Mouse (Mus musculus) neutrophil, adult 5-6 weeks (primary cell): ENCODE measurements around the gene Thra. TPM values are rescaled to one million over a fixed set of nuclear protein-coding genes. Genes with fewer than 3 reads are reported as not detected.

Experiments used
- ATAC-seq: fragments of 151-379, 151-347 bp; 2 replicates; pipeline ENCODE4 v1.8.0; 2017; ENCODE audit warnings: mild to moderate bottlenecking, moderate TSS enrichment; ENCODE audit not compliant: insufficient number of reproducible peaks, poor library complexity, low FRiP score, severe bottlenecking; ENCODE audit errors: extremely low read depth
- total RNA-seq: library from RNA; stranded (forward); fragments of 200-1000 nt; gene quantifications from 2 replicates; pipeline ENCODE4 v1.2.3, GENCODE M21; 2017

Thra gene
- 7.9 and 8.7 TPM in 2 replicates for total RNA-seq

DNA sequence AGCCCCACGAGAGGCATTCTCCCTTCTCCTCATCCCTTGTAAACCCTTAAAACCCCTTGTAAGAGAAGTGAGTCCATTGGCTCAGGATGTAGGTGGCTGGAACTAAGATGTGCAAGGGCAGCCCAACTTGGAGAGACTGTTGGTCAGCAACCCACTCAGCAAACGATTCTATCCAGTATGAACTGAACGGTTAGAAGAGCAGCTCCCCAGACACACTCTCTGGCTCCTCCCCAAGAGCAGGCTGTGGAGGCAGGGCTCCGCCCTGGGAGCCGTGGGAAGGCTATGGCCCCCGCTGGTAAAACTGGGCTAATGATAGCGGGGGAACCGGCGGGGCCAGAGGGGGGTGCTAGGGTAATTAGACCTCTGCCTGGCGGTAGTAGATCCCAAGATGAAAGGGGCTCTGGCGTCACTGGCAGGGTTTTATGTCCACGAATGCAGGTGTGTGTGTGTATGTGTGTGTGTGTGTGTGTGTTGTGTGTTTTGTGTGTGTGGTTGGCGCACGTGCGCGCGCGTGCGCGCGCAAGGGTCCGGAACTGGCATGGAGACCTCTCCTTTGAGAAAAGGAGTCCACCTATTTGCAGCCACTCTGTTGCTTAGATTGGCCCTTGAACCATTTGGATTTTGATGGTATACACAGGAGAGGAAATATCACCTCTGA is at the start of gene Thra:
Thra (plus strand) TSS at position 246 of the 658 bp plus-strand sequence.
- ATAC-seq, result no peak

DNA sequence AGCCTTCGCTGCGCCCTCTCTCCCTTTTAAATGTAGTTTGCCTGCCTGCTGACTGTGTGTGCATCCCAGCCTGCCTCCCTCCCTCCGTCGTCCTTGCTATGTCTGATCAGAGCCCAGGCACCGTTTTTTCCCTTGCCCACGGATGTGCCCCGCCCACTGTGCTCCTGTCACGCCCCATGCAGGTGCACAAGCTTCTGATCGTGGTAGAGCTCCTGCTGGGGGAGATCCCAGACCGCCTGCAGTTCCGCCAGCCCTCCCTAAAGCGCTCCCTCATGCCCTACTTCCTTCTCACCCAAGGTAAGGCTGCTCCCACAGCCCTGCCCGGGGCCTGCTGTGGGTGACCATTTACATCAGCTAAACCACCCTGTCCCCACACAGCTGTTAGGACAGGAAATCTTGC is 47.2 kb upstream of the Thra start:
- ATAC-seq, result no peak

DNA sequence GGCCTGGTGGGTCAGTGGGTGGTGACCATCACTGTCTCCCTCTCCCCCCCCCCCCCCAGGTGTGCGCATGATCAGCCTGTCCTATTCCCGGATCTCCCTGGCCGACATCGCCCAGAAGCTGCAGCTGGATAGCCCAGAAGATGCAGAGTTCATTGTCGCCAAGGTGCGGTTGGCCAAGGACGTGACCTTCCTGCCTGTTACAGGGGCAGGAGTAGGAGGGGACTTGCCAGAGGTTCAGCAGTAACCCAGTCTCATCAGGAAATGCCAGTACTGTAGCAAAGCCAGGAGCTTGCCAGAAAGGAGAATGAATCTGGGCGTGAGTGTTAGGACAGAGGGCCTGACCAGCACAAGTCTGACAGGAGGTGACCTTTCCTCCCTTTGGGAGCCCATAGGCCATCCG is 46.7 kb upstream of the Thra start:
- no peak for ATAC-seq

DNA sequence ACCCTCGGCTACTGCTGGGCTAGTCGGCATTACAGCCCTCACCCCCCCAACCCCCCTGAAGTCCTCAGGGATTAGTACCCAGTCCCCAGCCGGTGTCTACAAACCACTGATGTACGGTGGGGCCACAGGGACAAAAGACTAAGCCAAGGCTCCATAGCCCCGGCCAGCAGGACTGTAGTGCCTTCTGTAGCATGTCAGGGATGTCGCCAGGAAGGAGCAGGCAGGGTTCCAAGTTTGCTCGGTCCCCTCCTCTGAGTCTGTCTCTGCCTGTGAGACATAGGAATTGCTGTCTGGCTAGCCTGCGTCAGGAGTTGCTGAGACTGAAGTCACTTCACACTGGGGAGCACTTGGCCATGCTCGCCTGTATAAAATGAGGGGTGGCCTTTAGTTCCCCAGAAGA is 46.1 kb upstream of the Thra start:
- no peak for ATAC-seq

DNA sequence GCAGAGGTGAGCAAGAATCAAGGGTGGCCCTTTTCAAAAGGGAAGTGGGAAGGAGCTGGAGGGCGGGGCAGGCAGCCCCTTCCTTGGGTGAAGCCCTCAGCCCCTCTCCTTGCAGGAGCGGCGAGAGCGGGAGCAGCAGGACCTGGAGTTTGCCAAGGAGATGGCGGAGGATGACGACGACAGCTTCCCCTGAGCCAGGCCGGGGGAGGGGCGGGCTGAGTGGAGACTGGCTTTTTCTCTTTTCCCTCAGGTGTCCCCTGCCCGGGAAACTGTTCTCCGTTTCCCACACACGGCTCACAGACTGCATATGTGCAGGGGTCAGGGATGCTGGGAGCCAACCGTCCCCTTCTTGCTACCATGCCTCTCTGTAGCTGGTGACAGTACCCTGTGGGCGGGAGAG is 45.0 kb upstream of the Thra start:
- ATAC-seq, result no peak

DNA sequence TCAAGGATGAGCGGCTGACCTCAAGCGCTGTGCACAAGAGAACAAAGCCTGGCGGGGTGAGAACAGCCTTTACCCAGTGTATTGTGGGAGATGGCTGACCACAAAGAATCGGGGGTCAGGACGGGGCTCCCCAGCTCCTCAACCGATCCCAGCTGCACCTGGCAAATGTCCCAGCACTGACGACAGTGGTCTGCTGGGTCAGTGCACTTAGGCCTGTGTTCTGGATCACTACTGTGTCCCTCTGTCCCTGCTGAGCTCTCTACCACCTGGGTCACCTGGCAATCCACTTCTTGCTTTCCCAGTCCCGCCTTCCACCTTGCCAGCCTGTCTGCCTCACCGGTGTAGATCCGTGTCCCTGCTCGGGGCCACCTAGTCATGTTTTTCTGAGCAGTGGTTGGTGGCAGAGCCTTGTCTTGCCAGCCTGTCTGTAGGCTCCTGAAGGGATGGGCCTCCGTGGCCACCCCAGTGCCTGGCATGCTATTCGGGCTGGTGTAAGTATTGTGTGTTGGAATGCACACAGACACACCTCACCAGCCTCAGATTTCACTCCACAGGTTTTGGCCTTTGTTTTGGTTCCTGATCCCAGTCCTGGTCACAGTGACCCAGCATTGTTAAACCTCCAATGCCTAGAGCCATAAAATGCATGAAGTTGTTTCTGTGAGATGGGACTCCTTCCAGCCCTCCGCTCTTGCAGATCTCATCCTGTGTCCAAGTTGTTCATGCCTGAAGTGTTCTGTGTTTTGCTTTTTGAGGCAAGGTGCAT is 43.8 kb upstream of the Thra start:
- no peak for ATAC-seq

DNA sequence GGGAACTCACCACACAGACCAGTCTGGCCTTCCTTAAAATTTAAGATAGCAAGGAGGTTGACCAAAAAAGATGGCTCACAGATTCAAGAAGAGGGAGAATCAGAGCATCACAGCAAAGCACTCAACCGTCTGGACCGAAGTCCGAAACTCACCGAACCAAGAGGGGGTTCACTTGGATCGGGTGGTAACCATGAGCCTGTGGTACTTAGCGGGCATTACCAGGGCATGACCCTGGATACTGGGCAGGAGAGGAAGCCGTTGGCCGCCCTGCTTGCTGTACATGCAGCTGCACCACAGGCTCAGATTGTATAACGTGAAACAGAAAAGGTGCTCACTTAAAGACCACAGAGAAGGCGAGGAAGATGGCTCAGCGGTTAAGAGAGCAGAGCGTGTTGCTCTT is 43.2 kb upstream of the Thra start:
- ATAC-seq, result no peak

DNA sequence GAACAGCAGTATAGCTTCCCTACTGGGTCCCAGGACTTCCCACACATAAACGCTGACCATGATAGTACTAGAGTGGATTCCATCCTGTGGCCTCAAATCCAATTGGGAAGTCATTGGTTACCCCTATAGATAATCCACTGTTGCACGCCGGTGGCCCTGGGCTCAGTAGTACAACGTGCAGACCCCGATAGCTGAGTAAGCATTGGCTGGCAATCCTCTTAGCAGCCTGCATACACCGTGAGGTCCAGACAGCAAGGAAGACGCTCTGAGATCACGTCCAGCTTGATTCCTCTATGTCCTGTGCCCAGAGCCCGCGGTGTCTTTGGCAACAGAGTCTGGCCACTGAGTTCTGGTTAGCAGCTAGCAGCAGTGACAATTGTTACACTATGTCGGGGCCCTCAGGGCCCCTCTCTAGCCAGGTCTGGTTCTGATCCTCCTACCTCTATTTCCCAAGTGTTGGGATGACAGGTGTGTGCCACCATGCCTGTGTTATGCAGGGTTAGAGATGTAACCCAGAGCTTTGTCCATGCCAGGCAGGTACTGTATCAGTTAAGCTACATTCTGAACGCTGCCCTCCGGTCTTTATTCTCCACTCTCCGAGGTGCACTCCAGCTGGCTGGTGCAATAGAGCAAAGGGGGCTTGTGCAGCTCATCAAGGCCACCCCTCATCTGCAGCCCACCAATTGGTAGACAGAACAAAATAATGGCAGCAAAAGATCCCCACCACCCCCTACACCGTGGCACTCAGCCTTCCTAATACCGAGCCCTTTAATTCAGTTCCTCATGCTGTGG is 41.4 kb upstream of the Thra start:
- no peak for ATAC-seq

DNA sequence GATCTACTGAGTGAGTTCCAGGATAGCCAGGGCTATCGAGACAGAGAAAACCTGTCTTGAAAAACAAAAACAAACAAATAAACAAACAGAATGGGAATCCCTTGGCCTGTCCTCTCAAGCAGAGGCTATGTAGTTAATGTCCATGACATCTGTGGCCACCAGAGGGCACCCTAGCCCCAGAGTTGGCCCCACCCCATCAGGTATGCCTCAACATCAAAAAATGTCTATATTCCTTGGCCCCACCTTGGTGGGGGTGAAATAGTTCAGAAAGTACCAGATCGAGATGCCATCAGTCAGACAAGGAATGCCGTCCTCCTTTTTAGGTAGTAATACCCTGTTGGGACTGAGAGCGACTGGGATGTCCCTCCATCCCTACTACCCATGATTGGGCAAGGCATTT is 40.5 kb upstream of the Thra start:
- ATAC-seq, result peak; percentile 80

DNA sequence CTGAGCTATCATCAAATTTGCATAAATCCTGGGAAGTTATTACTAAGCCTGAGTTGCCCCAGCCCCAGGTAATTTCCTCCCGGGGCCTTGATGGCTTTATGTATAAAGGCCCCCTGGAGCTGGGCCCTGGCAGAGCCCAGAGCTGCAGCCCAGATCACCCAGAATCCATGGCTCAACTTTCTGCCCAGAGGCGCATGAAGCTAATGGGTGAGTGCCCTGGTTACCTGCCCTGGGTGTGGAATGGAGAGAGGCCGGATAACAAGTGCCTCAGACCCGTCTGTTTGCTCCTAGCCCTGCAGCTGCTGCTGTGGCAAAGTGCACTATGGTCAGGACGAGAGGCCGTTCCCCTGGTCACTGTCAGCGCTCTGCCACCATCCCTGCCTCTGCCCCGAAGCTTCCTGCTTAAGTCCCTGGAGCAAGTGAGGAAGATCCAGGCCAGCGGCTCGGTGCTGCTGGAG is 39.2 kb upstream of the Thra start, which contains the start of gene Csf3:
Csf3 (plus strand) TSS at position 51 of the 458 bp plus-strand sequence.
- ATAC-seq, result no peak

DNA sequence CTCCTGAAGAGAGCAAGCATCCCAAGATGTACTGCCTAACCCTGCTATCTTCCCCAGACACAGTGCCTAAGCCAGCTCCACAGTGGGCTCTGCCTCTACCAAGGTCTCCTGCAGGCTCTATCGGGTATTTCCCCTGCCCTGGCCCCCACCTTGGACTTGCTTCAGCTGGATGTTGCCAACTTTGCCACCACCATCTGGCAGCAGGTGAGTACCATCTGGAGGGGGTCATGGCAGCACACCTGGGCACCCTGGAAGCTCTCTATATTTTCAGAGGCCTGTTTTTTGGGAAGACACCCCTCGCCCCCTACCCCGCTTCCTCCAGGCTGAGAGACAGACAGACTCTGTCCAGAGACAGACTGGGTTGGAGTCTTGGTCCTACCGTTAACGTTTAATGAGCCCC is 38.1 kb upstream of the Thra start:
- ATAC-seq, result no peak

DNA sequence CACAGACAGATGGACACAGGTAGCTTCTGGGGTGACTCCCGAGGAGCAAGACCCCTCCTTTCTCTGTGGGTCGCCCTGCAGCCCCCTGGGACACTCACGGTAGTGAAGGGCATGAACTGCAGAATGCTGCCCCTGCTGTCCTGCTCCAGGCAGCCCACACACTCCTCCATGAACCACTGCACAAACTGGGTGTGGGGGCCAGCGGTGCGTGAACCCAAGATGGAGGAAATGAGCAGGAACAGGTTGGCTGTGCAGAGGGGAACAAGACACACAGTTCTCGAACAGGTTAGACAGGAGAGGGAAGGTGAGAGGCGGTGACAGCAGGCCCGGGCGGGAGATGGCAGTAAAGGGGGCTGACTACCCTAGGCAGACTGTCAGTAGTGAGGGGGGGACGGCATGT is 35.4 kb upstream of the Thra start:
- ATAC-seq, result no peak

DNA sequence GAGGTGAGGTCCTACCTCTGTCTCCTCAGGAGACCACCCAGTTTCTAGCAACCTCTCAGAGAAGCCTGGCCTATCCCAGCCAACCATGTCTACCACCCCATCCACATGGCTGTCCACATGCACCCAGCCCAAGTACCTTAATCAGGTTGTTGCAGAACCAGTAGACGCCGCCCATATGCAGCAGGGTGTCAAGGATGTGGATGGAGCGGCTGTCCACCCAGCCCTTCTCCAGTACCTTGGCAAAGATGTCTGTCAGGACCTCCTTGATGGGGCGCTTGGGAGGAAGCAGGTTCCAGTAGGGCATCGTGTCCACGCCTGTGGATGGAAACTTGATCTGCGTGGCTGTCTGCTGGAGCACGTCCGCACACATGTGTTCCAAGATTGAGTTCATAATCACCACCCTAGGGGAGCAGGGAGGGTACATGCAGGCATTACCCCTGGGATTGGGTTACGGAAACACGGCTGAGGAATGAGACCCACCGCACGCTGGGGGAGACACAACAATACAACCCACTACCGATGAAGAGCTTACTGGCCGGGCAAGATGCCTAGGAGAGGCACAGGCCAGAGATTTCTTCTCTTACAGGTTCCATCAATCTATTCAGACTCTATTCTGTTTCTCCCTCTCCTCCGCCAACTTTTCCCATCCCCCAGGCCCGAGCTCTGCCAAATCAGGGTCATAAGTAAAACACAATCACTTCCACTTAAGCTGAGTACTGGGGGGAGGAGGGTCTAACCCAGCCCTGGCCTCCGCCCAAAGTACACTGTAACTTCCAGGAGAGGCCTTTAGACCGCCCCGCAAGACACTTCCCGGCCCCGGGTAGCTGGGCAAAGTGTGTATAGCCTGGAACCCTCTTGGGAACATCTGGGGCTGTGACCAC is 32.8 kb upstream of the Thra start:
- ATAC-seq, result no peak

DNA sequence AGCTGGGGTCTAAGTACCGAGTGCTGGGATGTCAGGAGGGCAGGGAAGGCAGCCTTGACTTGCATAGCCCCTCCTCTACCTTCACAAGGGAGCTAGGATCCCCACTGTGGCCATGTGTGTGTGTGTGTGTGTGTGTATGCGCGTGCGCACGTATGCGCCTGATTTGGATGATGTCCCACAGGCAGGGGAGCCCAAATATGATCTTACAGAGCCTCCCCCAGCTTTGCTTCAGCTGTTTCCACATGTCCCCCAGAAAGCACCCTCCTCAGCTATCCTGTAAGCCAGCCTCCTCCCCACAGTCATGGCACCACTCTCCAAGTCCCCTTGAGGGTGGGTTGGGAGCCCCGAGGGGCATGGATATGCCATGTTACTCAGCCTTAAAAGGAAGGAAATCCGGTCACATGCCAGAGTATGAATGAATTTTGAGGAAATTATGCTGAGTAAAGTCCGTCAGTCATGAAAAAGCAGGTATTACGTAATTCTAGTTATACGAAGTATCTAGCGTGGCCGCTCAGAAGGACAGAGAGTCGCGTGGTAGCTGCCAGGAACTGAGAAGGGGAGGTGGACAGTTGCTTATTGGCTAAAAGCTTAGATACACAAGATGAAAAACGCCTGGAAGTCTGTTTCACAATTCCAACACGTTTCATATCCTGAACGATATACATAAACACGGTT is 32.0 kb upstream of the Thra start:
- ATAC-seq, result no peak

DNA sequence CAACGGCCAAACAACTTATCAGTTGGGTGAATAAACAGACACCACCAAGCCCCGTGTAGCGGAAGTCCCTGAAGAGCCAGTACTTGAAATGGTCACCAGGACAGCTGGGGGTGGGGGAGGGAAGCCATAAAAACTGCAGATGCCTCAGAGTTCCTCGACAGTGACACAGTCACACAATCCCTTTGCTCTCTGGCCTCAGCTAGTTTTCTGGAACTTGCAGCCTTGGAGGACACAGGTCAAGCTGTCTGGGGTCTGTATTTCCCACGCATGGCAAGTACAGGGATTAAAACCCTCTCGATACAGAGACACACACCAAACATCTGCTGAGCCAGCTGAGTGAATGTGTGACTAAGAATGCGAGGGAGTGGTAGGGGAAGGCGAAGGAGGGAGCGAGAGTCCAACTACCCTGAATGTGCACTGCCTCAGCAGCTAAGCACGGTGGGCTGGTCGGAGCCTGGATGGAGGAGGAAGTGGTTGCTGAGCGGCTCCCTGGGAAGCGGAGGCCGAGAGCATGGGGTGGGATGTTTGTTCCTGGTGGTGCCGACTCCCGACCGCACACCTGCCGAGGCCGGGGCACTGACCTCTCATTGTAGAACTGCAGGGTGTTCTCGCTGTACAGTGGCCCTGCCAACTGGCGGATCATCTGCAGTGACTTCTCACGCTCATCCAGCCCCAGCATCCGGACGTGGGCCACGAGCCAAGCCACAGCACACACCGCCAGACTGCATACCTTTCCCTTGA is 31.3 kb upstream of the Thra start:
- no peak for ATAC-seq

DNA sequence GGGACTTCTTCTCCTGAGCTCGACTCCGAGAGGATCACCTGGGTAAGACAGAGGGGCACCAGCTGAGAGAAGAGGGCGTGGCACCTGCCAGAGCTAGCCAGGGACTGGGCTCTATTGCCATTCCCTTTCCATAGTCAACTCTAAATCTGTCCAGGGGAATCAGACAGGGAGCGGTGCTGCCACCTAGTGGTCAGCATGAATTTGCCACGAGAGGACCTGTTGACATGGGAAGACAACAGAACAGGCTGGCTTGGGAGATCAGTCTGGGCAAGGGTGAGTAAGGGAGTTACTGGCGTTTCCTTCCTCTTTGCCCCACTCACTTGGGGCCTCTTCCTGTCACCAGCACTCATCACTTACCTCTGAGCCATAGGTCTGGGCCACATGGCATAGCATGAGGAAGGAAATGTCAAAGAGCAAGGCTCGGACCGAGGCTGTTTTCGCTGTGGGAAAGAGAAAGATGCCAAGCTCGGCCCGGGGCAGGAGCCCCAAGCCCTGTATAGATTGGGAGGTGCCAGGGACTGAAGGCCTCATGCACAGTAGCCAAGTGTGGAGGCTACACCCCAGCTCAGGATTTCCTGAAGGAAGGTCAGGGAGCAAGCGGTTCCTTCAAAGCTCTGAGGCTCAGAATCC is 29.9 kb upstream of the Thra start:
- ATAC-seq, result peak; percentile 83

DNA sequence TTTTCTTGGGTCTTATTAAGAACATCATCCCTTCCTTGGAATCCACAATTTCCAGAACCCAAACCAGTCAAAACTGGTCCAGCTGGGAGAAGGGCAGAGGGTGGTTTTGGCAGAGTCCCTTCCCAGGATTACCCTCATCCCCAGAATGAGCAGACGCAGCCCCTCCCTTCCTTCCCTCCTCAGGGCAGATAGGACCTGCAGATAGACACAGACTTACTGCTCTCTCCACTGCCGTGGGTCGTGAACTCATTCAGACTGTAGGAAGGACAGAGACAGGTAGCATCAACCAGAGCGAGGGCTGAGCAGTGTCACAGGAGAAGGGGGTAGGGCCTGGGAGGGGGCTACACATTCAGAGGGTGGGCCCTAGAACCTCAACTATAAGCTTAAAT is 29.4 kb upstream of the Thra start:
- no peak for ATAC-seq
